Mouse (Mus musculus): ENCODE results near the gene Gm17387.

GRCm38 (mm10) chr7:141056976-141057375, 28.0 kb downstream of the Gm17387 start:
- TF ChIP-seq CTCF (IDR thresholded peaks at IDR 0.05; ENCODE audit: control insufficient read depth, insufficient read depth, low read length), result no peak
- TF ChIP-seq POLR2A (IDR thresholded peaks at IDR 0.05; ENCODE audit: borderline replicate concordance, control insufficient read depth, low read depth, low read length), result no peak
